Mouse (Mus musculus) heart, embryonic 12.5 days (tissue): ENCODE results near the gene Gm6793. TPM values are rescaled to one million over a fixed set of nuclear protein-coding genes. Genes with fewer than 3 reads are reported as not detected.

Experiments
- ATAC-seq: fragments of 200-750 bp; cut with Nextera tagmentation; 2 replicates; pipeline ENCODE4 v1.8.0; 2017; ENCODE audit warnings: moderate TSS enrichment, moderate library complexity; ENCODE audit not compliant: insufficient number of reproducible peaks, low FRiP score
- H3K27ac ChIP-seq: fragments of 300-500 bp; sonication (generic); 2 replicates; pipeline ENCODE4 v1.5.1; 2016; ENCODE audit warnings: mild to moderate bottlenecking, moderate library complexity; ENCODE audit not compliant: poor library complexity, severe bottlenecking
- H3K27me3 ChIP-seq: fragments of 300-500 bp; sonication (generic); replicated peaks from 2 replicates; pipeline ENCODE4 v1.6.1; 2016; ENCODE audit warnings: mild to moderate bottlenecking, moderate library complexity
- H3K36me3 ChIP-seq: fragments of 300-500 bp; sonication (generic); 2 replicates; pipeline ENCODE4 v1.6.1; 2016; ENCODE audit warnings: mild to moderate bottlenecking, moderate library complexity
- H3K4me1 ChIP-seq: fragments of 300-500 bp; sonication (generic); replicated peaks from 2 replicates; pipeline ENCODE4 v1.6.1; 2016; ENCODE audit warnings: mild to moderate bottlenecking
- H3K4me2 ChIP-seq: fragments of 300-500 bp; sonication (generic); 2 replicates; pipeline ENCODE4 v1.6.1; 2016; ENCODE audit warnings: mild to moderate bottlenecking, moderate library complexity
- H3K4me3 ChIP-seq: fragments of 300-500 bp; sonication (generic); 2 replicates; pipeline ENCODE4 v1.5.1; 2016; ENCODE audit warnings: mild to moderate bottlenecking
- H3K9ac ChIP-seq: fragments of 300-500 bp; sonication (generic); 2 replicates; pipeline ENCODE4 v1.6.1; 2016; ENCODE audit warnings: mild to moderate bottlenecking, moderate library complexity
- H3K9me3 ChIP-seq: fragments of 300-500 bp; sonication (generic); replicated peaks from 2 replicates; pipeline ENCODE4 v1.6.1; 2016; ENCODE audit warnings: mild to moderate bottlenecking, moderate library complexity
- WGBS: fragments of 180-500 bp; shearing (Covaris S2); methylation state at CpG from one replicate; pipeline ENCODE4 v1.1.7; 2016; 5-methylcytosine and 5-hydroxymethylcytosine counted together
- polyA plus RNA-seq: library from polyadenylated mRNA; unstranded; fragments of >200 nt; fragmentation: Nextera tagmentation; extraction: Ambion mirVana; gene quantifications from 2 replicates; pipeline ENCODE4 v1.2.1, GENCODE M21; 2016

Gene Gm6793
- polyA plus RNA-seq, 1 experiment from 2014 or later: 0.11 TPM

DNA sequence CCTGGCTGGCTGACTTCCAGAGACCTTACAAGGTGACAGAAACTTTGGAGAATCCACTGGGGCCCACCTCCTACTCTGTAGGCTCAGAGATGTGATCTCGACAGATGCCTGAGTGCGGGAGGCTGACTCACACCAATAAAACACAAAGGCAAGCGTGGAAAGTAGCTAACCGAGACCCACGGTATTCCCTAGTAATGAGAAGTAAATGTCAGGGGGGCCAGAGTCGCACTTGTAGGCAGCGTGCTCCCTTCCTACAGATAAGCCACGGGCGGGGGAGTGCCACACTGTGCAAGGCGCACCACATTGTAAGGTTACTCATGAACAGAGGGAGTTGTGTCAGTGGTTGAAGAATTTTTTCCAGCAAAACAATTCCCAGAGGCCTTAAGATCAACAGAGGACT is 30.3 kb downstream of the Gm6793 start:
- H3K27ac ChIP-seq: peak overlapping the region; percentile 50; the same call in 1 of the 2 replicates
- 52% methylated on average over 10 of the region's 10 CpGs for WGBS
- no peak overlapping the region for H3K9ac ChIP-seq
- H3K4me1 ChIP-seq: peaks cover 13% of the 10 kb centered on the region
- no peak overlapping the region for H3K4me3 ChIP-seq
- H3K9me3 ChIP-seq: no peaks in the 10 kb centered on the region
- H3K4me2 ChIP-seq: no peak overlapping the region
- no peaks in the 10 kb centered on the region for H3K27me3 ChIP-seq
- H3K36me3 ChIP-seq: peaks cover 63% of the 10 kb centered on the region
- ATAC-seq: no peak

- Histone ChIP-seq H3K36me3 (peaks cover 57% of the 10 kb centered on the region), H3K4me2 (no peak overlapping the region), H3K9me3 (no peaks in the 10 kb centered on the region), H3K4me1 (peaks cover 13% of the 10 kb centered on the region), H3K9ac (no peak overlapping the region), H3K4me3 (no peak overlapping the region), H3K27me3 (no peaks in the 10 kb centered on the region), H3K27ac (no peak overlapping the region)
- ATAC-seq: no peak
- WGBS: 74% methylated on average over 7 of the region's 7 CpGs
Observed at GRCm38 (mm10) chr8:111982116-111982515, 32.7 kb downstream of the Gm6793 start.

- no peak for ATAC-seq
- H3K9ac ChIP-seq: no peak overlapping the region
- H3K4me3 ChIP-seq: no peak overlapping the region
- WGBS: 69% methylated on average over 10 of the region's 10 CpGs
- no peak overlapping the region for H3K4me2 ChIP-seq
- no peaks in the 10 kb centered on the region for H3K4me1 ChIP-seq
- peaks cover 10% of the 10 kb centered on the region; the same call in 1 of the 2 replicates for H3K9me3 ChIP-seq
- no peaks in the 10 kb centered on the region for H3K27me3 ChIP-seq
- H3K27ac ChIP-seq: no peak overlapping the region
- H3K36me3 ChIP-seq: peaks cover 61% of the 10 kb centered on the region
Observed at GRCm38 (mm10) chr8:111978147-111978546, 36.7 kb downstream of the Gm6793 start.

DNA sequence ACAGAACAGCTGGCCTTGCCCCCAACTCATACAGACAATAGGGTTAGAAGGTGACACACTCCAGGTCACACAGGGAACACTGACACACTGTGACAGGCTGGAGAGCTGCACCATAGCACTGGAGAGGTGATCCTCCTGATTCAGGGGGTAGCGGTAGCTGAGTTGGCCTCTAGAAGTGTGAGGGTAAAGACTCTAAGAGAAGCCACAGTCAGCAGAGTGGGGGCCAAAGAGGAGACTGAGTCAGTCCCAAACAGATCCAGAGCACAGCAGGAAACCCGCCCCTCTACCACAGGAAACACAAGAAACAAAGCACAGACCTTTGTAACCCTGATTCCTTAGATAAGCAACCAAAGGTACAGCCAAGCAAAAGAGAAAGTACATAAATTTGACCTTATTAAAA is 38.5 kb downstream of the Gm6793 start:
- Histone ChIP-seq H3K27me3 (no peaks in the 10 kb centered on the region), H3K9me3 (peaks cover 10% of the 10 kb centered on the region; the same call in 1 of the 2 replicates), H3K4me2 (no peak overlapping the region), H3K27ac (no peak overlapping the region), H3K4me1 (no peaks in the 10 kb centered on the region), H3K9ac (no peak overlapping the region), H3K36me3 (peaks cover 62% of the 10 kb centered on the region), H3K4me3 (no peak overlapping the region)
- 76% methylated on average over 2 of the region's 2 CpGs for WGBS
- ATAC-seq: no peak

DNA sequence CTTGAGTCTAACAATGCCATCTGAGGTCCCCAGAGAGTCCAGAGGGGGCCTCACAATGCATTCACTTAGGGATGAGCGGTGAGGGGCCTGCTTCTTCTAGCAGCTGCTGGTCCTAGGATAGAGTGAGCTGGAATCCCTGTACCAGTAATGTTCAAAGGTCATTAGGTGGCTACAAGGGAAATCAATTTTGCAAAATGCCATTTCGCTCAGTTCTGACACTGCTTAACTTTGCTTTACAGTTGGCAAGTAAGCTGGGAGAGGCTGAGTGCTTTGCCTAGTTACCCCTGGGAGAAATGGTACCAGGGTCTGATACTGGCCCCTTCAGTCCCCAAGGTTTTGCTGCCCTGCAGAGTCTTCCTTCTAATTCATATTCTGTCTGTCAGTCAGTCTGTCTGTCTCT is 39.1 kb downstream of the Gm6793 start:
- H3K9me3 ChIP-seq: peaks cover 10% of the 10 kb centered on the region; the same call in 1 of the 2 replicates
- H3K4me1 ChIP-seq: no peaks in the 10 kb centered on the region
- H3K9ac ChIP-seq: no peak overlapping the region
- H3K27ac ChIP-seq: no peak overlapping the region
- peaks cover 66% of the 10 kb centered on the region for H3K36me3 ChIP-seq
- H3K4me3 ChIP-seq: no peak overlapping the region
- no peaks in the 10 kb centered on the region for H3K27me3 ChIP-seq
- no peak overlapping the region for H3K4me2 ChIP-seq
- no peak for ATAC-seq
- WGBS: 95% methylated on average over 2 of the region's 2 CpGs

DNA sequence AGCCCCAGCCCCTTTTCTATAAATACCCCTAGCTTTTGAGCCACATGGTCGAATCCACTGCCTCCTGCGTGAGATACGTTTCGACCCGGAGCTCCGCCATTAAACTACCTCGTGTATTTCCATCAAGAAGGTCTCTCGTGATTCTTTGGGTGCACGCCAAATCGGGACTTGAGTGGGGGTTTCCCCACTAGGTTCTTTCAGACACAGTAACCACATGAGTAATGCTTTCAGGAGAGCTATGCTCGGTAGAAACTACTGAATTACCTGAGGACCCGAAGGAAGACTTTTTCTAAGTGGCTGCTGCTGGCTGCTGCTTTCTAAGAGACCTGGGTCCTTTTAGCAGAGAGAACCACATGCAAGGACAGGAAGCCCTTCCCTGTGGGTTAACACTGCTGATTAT is 40.7 kb downstream of the Gm6793 start:
- WGBS: 94% methylated on average over 12 of the region's 12 CpGs
- Histone ChIP-seq H3K9me3 (peaks cover 10% of the 10 kb centered on the region; the same call in 1 of the 2 replicates), H3K4me1 (no peaks in the 10 kb centered on the region), H3K27ac (no peak overlapping the region), H3K4me2 (no peak overlapping the region), H3K27me3 (no peaks in the 10 kb centered on the region), H3K9ac (no peak overlapping the region), H3K4me3 (no peak overlapping the region), H3K36me3 (peaks cover 60% of the 10 kb centered on the region)
- no peak for ATAC-seq

DNA sequence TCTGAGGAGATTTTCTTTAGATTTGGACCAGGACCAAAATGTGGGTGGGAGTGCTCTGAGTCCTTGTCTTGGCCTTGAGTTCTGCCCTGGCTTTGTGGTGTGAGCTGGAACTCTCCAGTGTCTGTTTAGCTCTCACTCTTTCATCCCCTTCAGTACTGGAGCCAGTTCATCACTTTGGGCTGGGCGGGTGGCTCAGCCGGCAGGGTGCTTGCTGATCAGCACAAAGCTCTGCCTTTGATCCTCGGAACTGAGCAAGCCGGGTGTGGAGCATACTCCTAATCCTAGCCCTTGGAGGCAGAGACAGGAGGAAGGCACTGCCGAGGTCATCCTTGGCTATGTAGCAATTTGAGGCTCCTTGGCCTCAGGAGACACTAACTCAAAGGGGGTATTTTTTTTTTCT is 45.8 kb downstream of the Gm6793 start:
- H3K4me2 ChIP-seq: no peak overlapping the region
- no peak overlapping the region for H3K4me3 ChIP-seq
- H3K4me1 ChIP-seq: no peaks in the 10 kb centered on the region
- peaks cover 41% of the 10 kb centered on the region for H3K36me3 ChIP-seq
- ATAC-seq: no peak
- WGBS: 35% methylated on average over 5 of the region's 5 CpGs
- no peak overlapping the region for H3K9ac ChIP-seq
- no peak overlapping the region for H3K27ac ChIP-seq
- H3K27me3 ChIP-seq: no peaks in the 10 kb centered on the region
- H3K9me3 ChIP-seq: peaks cover 7% of the 10 kb centered on the region; the same call in 1 of the 2 replicates

DNA sequence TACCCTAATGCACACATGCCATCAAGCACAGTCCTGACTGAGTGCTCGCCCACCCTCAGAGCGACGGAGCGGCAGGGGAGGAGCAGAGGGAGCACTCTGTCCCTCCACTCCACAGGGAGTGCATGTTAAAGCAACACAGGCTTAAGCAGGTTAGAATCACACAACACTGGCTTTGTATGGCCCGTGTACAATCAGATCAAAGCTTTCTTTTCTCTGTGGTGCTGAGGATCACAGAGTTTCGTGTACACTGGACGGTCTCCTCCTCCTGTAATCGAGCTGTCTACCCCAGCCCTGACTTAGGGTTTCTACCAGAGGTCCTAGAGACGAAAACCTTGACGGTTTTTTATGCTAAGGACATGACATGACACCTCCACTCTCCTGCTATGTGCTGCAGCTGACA is 46.3 kb downstream of the Gm6793 start:
- Histone ChIP-seq H3K4me3 (no peak overlapping the region), H3K4me1 (peaks cover 2% of the 10 kb centered on the region), H3K4me2 (no peak overlapping the region), H3K27ac (no peak overlapping the region), H3K36me3 (peaks cover 36% of the 10 kb centered on the region), H3K27me3 (no peaks in the 10 kb centered on the region), H3K9ac (no peak overlapping the region), H3K9me3 (peaks cover 5% of the 10 kb centered on the region; the same call in 1 of the 2 replicates)
- 82% methylated on average over 10 of the region's 10 CpGs for WGBS
- no peak for ATAC-seq

GRCm38 (mm10) chr8:111967246-111967870 is 47.5 kb downstream of the Gm6793 start:
- Histone ChIP-seq H3K36me3 (peaks cover 28% of the 10 kb centered on the region), H3K4me2 (no peak overlapping the region), H3K27me3 (no peaks in the 10 kb centered on the region), H3K9me3 (no peaks in the 10 kb centered on the region), H3K9ac (no peak overlapping the region), H3K4me3 (no peak overlapping the region), H3K27ac (no peak overlapping the region), H3K4me1 (peaks cover 14% of the 10 kb centered on the region)
- ATAC-seq: no peak
- WGBS: 69% methylated on average over 5 of the region's 5 CpGs

- H3K9me3 ChIP-seq: no peaks in the 10 kb centered on the region
- H3K4me3 ChIP-seq: no peak overlapping the region
- H3K4me2 ChIP-seq: no peak overlapping the region
- H3K9ac ChIP-seq: no peak overlapping the region
- no peak for ATAC-seq
- peaks cover 24% of the 10 kb centered on the region for H3K4me1 ChIP-seq
- H3K27me3 ChIP-seq: no peaks in the 10 kb centered on the region
- 77% methylated on average over 7 of the region's 7 CpGs for WGBS
- H3K36me3 ChIP-seq: peaks cover 15% of the 10 kb centered on the region; the same call in 1 of the 2 replicates
- H3K27ac ChIP-seq: no peak overlapping the region
Observed at GRCm38 (mm10) chr8:111964849-111965561, 49.8 kb downstream of the Gm6793 start.

DNA sequence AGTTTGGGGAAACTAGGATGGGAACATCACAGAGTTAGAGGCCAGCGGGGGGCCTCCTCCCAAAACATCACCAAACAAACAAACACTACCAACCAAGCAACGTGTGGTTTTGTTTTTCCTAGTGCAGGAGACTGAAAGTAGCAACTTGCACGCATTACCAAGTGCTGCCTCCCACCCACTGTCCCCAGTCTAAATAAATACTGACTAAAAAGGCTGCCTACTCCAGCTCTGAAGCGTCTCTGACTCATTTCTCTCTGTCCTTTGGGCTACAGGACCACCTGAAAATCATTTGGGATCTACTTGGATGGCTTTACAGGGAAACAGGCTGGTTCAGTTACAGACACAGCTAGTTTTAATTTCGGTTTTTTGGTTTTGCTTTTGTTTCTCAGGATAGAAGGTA is 50.5 kb downstream of the Gm6793 start:
- no peak overlapping the region for H3K9ac ChIP-seq
- H3K27ac ChIP-seq: no peak overlapping the region
- no peak overlapping the region for H3K4me3 ChIP-seq
- ATAC-seq: no peak
- peaks cover 21% of the 10 kb centered on the region; the same call in 1 of the 2 replicates for H3K36me3 ChIP-seq
- no peaks in the 10 kb centered on the region for H3K27me3 ChIP-seq
- 56% methylated on average over 5 of the region's 5 CpGs for WGBS
- no peaks in the 10 kb centered on the region for H3K9me3 ChIP-seq
- H3K4me1 ChIP-seq: peaks cover 24% of the 10 kb centered on the region
- no peak overlapping the region for H3K4me2 ChIP-seq
